Mouse (Mus musculus) left cerebral cortex, postnatal 4 days (tissue): Measurements from ENCODE around the gene Eef1akmt1. TPM values are rescaled to one million over a fixed set of nuclear protein-coding genes. Genes with fewer than 3 reads are reported as not detected.

Source experiments
- DNase-seq: peaks from one replicate; pipeline ENCODE4 v3.0.0-alpha.2; 2022
- intact Hi-C: fragments of 180-260 bp; cut with DNase I; formaldehyde crosslinking; loops from one replicate; pipeline ENCODE4 v1.15.1; 2025
- total RNA-seq, 2 experiments: library from RNA; stranded (reverse); gene quantifications; 2 replicates each; pipeline ENCODE4 v1.2.3; 2021

The Eef1akmt1 gene
- total RNA-seq, 2 experiments from 2014 or later: 29.4 to 29.6 TPM

- intact Hi-C loops: no loop called here
- peak; percentile 57 for DNase-seq
These were observed 45.9 kb downstream of the Eef1akmt1 start for GRCm38 (mm10) chr14:57525388-57526049.

DNA sequence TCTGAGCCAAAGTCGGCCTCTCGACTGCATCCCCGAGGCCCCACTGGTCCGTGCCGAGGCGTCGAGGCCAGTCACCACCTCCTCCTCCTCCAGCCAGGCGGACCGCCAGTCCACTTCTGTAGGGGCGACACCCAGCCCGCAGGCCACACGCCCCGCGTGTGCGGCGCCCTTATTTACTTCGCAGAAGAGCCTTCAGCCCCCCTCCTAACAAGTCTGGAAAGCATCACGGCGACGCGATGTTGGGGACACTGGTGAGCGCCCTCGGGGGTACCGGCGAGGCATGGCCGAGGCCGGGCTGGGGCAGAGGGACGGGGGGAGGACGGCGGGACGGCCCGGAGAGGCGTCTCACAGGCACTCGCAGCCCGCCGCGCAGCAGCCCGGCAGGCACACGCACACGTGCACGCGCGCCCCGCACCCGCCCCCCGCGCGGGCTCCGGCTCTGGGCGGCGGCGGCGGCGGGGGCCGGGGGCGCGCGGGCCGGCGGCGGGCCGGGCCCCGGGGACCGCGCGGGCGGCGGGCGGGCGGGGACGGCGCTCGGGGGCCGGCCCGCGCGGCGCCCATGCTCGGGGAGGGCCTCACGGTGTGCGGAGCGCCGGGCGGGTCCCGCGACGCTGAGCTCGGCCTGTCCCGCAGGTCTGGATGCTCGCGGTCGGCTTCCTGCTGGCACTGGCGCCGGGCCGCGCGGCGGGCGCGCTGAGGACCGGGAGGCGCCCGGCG lies 46.6 kb downstream of the Eef1akmt1 start, which contains the start of gene Il17d:
Il17d (plus strand) TSS at position 107 of the 717 bp plus-strand sequence.
- DNase-seq: peak; percentile 41

GRCm38 (mm10) chr14:57523762-57524161 lies 47.6 kb downstream of the Eef1akmt1 start:
- intact Hi-C loops: no loop called here
- DNase-seq: no peak

More for the DNA sequence above, 46.6 kb downstream of the Eef1akmt1 start, which contains the start of gene Il17d:
- intact Hi-C loops: no loop called here

GRCm38 (mm10) chr14:57517001-57517400 lies 54.4 kb downstream of the Eef1akmt1 start:
- intact Hi-C loops: no loop called here
- DNase-seq: no peak

DNA sequence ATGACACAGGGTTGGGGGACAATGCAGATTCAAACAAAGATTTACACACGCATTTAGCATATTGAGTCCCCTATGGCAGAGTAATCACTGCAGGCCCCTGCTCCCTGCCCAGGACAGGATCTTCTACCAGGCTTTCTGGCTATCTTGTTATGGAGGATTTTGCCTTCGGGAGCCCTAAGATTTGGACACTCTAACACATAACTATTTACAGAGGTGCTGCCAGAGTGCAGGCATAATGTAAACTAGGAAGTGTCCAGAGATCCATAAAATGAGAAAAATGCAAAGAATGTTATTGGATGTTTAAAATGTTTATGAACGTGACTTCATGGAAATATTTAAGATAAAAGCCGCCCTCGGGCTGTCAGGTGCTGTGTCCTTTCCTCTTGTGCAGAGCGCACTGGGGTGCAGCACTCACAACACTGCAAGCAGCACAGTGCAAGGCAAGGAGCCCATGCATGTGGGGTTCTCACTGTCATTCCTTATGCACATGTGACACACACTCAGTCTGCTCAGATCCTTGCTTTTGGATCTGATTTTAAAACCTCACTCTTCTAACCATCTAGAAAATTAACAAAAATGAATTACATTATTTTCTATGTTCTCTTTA lies 56.2 kb downstream of the Eef1akmt1 start:
- no peak for DNase-seq
- intact Hi-C loops: no loop called here

DNA sequence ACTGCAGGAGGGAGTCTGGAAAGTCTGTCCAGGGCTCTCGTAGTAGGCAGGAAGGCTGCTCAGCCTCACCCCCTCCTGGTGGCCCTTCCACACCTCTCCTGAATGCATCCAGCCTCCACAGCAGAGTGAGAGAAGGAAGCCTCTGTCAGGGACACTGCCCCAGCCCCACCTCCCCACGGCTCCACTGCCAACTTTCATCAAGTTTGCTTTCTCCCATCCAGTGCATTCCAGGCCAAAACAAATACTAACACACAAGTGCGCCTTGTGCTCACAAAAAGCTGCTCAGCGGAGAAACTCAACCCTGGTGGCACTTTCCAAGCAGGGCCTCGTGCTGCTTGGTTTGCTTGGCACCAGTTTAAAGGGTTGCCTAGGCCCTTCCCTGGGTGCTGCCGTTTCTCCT lies 61.9 kb downstream of the Eef1akmt1 start:
- DNase-seq: peak; percentile 28
- intact Hi-C loops: no loop called here

GRCm38 (mm10) chr14:57503729-57504128 lies 67.7 kb downstream of the Eef1akmt1 start:
- intact Hi-C loops: no loop called here
- peak; percentile 30 for DNase-seq

Other genes starting within 250 kb of the Eef1akmt1 start
- gene Cryl1, start 173.1 kb downstream of the Eef1akmt1 start, total RNA-seq: 10 to 100 TPM; 15.0 to 16.6 TPM
- 10 to 100 TPM; 17.0 to 19.4 TPM for gene Ift88, start 147.6 kb downstream of the Eef1akmt1 start, total RNA-seq
- gene Il17d, start 46.8 kb downstream of the Eef1akmt1 start, total RNA-seq: 10 to 100 TPM; 20.6 to 21.6 TPM
- gene Xpo4, start 93.8 kb upstream of the Eef1akmt1 start, total RNA-seq: 10 to 100 TPM; 18.5 to 20.1 TPM
- gene Gm49361, start 174.5 kb upstream of the Eef1akmt1 start, total RNA-seq: 1 to 10 TPM in 1 of 2 experiments, not detected in 1; 1.0 TPM
- 10 to 100 TPM; 10.5 to 10.7 TPM for gene Lats2, start 186.8 kb upstream of the Eef1akmt1 start, total RNA-seq
- gene Sap18, start 226.6 kb upstream of the Eef1akmt1 start, total RNA-seq: 10 to 100 TPM; 42.5 to 48.3 TPM